18 mouse cellular contexts compared by ENCODE assay signal in genomic region chr17:74599396-74599795, GRCm38 (mm10).
"Had no signal": no experiment of that assay in that cellular context is flagged by ENCODE, and none has a peak within 500 bp of the region (broad histone marks: within the 10 kb centered on the region; RNA-seq: fewer than 3 reads in every experiment).

No protein-coding gene starts in this region.

- ATAC-seq: midbrain, embryonic 16.5 days had no signal

- H3K27me3 ChIP-seq: midbrain, embryonic 12.5 days; neural tube, embryonic 13.5 days; neural tube, embryonic 15.5 days had no signal

- DNase-seq: lung, embryonic 14.5 days; lung, postnatal 10 days; lung, postnatal 4 days; midbrain, embryonic 14.5 days; retina, postnatal 1 day; right cerebral cortex, adult 18-20 months; right cerebral cortex, postnatal 25 days; right cerebral cortex, postnatal 4 days; spleen, adult 18-20 months; thymus, adult 18-20 months; thymus, postnatal 14 days; thymus, postnatal 36 days had no signal

- H3K9me3 ChIP-seq: midbrain, embryonic 10.5 days; midbrain, embryonic 12.5 days; neural tube, embryonic 13.5 days; neural tube, embryonic 15.5 days had no signal

- H3K9ac ChIP-seq: lung, embryonic 14.5 days; midbrain, embryonic 12.5 days; neural tube, embryonic 13.5 days; neural tube, embryonic 15.5 days had no signal

- H3K4me1 ChIP-seq: midbrain, embryonic 10.5 days; midbrain, embryonic 12.5 days; neural tube, embryonic 13.5 days; neural tube, embryonic 15.5 days had no signal

- H3K4me3 ChIP-seq: midbrain, embryonic 10.5 days; midbrain, embryonic 12.5 days; myocyte; neural tube, embryonic 13.5 days; neural tube, embryonic 15.5 days had no signal

- H3K27ac ChIP-seq: midbrain, embryonic 10.5 days; midbrain, embryonic 12.5 days; neural tube, embryonic 13.5 days; neural tube, embryonic 15.5 days had no signal

- H3K4me2 ChIP-seq: lung, embryonic 14.5 days; midbrain, embryonic 12.5 days; neural tube, embryonic 13.5 days; neural tube, embryonic 15.5 days had no signal
